ENCODE assay signal across 8 mouse cellular contexts in genomic region chr11:106194155-106194541, GRCm38 (mm10). TPM values are rescaled to one million over a fixed set of nuclear protein-coding genes. Genes with fewer than 3 reads are reported as not detected.
A peak's percentile ranks its signal among the peaks of the same experiment; 100 is the strongest.
DNase-seq lines count a peak whose midpoint lies in the region; ATAC-seq and TF ChIP-seq lines count a peak whose summit lies in the region.

No protein-coding gene starts in this region.

- TF ChIP-seq CTCF in layer of hippocampus, adult 2 months (conservative IDR thresholded peaks at IDR 0.05): no peak

- peak overlapping the region; percentile 95 for H3K27ac ChIP-seq in layer of hippocampus, adult 2 months
- peak overlapping the region; percentile 88 for H3K27ac ChIP-seq in embryonic facial prominence, embryonic 12.5 days
- H3K27ac ChIP-seq in intestine, embryonic 15.5 days: peak overlapping the region; percentile 80
- H3K27ac ChIP-seq in neural tube, embryonic 12.5 days: peak overlapping the region; percentile 65

- ATAC-seq in embryonic facial prominence, embryonic 12.5 days (ENCODE audit: insufficient number of reproducible peaks, insufficient read depth, low FRiP score, low TSS enrichment): no peak
- ATAC-seq in intestine, embryonic 15.5 days: no peak
- ATAC-seq in neural tube, embryonic 12.5 days (ENCODE audit: low FRiP score, low read depth): no peak

- H3K9ac ChIP-seq in embryonic facial prominence, embryonic 12.5 days: peak overlapping the region; percentile 73
- H3K9ac ChIP-seq in intestine, embryonic 15.5 days: peak overlapping the region; percentile 52
- H3K9ac ChIP-seq in neural tube, embryonic 12.5 days: peak overlapping the region; percentile 57; the same call in 1 of the 2 replicates

- H3K27me3 ChIP-seq in embryonic facial prominence, embryonic 12.5 days: no peaks in the 10 kb centered on the region
- no peaks in the 10 kb centered on the region for H3K27me3 ChIP-seq in intestine, embryonic 15.5 days (replicated peaks)
- no peaks in the 10 kb centered on the region for H3K27me3 ChIP-seq in neural tube, embryonic 12.5 days (replicated peaks)

- no peaks in the 10 kb centered on the region for H3K9me3 ChIP-seq in embryonic facial prominence, embryonic 12.5 days
- no peaks in the 10 kb centered on the region for H3K9me3 ChIP-seq in intestine, embryonic 15.5 days
- H3K9me3 ChIP-seq in neural tube, embryonic 12.5 days: no peaks in the 10 kb centered on the region

- H3K4me1 ChIP-seq in embryonic facial prominence, embryonic 12.5 days: peaks cover 7% of the 10 kb centered on the region; the same call in 1 of the 2 replicates
- 0 out of 2 replicates have a peak, but pooled peaks cover 3% of the 10 kb centered on the region for H3K4me1 ChIP-seq in intestine, embryonic 15.5 days (replicated peaks)
- H3K4me1 ChIP-seq in neural tube, embryonic 12.5 days: peaks cover 8% of the 10 kb centered on the region

- peaks cover 21% of the 10 kb centered on the region for H3K36me3 ChIP-seq in embryonic facial prominence, embryonic 12.5 days
- peaks cover 6% of the 10 kb centered on the region; the same call in 1 of the 2 replicates for H3K36me3 ChIP-seq in intestine, embryonic 15.5 days
- H3K36me3 ChIP-seq in neural tube, embryonic 12.5 days: peaks cover 24% of the 10 kb centered on the region

- 39% methylated on average over 3 of the region's 3 CpGs for WGBS in embryonic facial prominence, embryonic 12.5 days
- WGBS in intestine, embryonic 15.5 days: 33% methylated on average over 3 of the region's 3 CpGs
- 51% methylated on average over 3 of the region's 3 CpGs for WGBS in neural tube, embryonic 12.5 days

- DNase-seq in layer of hippocampus, adult 2 months (ENCODE audit: low spot score in 2 of 2): no peak
- no peak for DNase-seq in layer of hippocampus, adult 8-10 months (ENCODE audit: low spot score in 2 of 2)
- no peak for DNase-seq in layer of hippocampus, adult 9-10 months (ENCODE audit: low spot score)
- no peak for DNase-seq in c-Kit-positive CD71-positive TER-119-positive erythroid progenitor cells, embryonic 14.5 days (ENCODE audit: low spot score)
- DNase-seq in gastrocnemius, adult 18-20 months (ENCODE audit: low spot score): no peak

- peak overlapping the region; percentile 67 for H3K4me2 ChIP-seq in embryonic facial prominence, embryonic 12.5 days (replicated peaks)
- H3K4me2 ChIP-seq in intestine, embryonic 15.5 days (replicated peaks): peak overlapping the region; percentile 81
- peak overlapping the region; percentile 78 for H3K4me2 ChIP-seq in neural tube, embryonic 12.5 days (replicated peaks)

- H3K4me3 ChIP-seq in layer of hippocampus, adult 2 months: peak overlapping the region; percentile 68
- H3K4me3 ChIP-seq in embryonic facial prominence, embryonic 12.5 days: peak overlapping the region; percentile 67
- H3K4me3 ChIP-seq in intestine, embryonic 15.5 days (replicated peaks): peak overlapping the region; percentile 80
- H3K4me3 ChIP-seq in neural tube, embryonic 12.5 days: peak overlapping the region; percentile 73

RNA-seq across cellular contexts. Expression of gene Strada, which starts 7.8 kb away (rescaled TPM):
- total RNA-seq in layer of hippocampus, adult 2 months (2021): 10 to 100 TPM; 32.0 to 34.3 TPM
- total RNA-seq in layer of hippocampus, adult 8-10 months (2022): 10 to 100 TPM; 29.2 to 33.2 (median 31.0) TPM
- polyA plus RNA-seq in embryonic facial prominence, embryonic 12.5 days (2016; fragmentation: Nextera tagmentation; extraction: Ambion mirVana): 34.8 and 35.4 TPM in 2 replicates
- 14.0 and 14.9 TPM in 2 replicates for polyA plus RNA-seq in intestine, embryonic 15.5 days (2015; fragmentation: Nextera tagmentation; extraction: Ambion mirVana)
- polyA plus RNA-seq in neural tube, embryonic 12.5 days (2016; fragmentation: Nextera tagmentation; extraction: Ambion mirVana): 37.1 and 38.3 TPM in 2 replicates
- 10 to 100 TPM; 13.7 to 14.1 TPM for total RNA-seq in gastrocnemius, adult 18-20 months (2021)

RNA-seq across cellular contexts. Expression of gene Ccdc47, which starts 22.0 kb away (rescaled TPM):
- total RNA-seq in layer of hippocampus, adult 2 months (2021): 10 to 100 TPM; 89.8 to 98.2 TPM
- 10 to 100 TPM; 82.3 to 98.3 (median 92.6) TPM for total RNA-seq in layer of hippocampus, adult 8-10 months (2022)
- polyA plus RNA-seq in embryonic facial prominence, embryonic 12.5 days (2016; fragmentation: Nextera tagmentation; extraction: Ambion mirVana): 79.4 and 81.7 TPM in 2 replicates
- polyA plus RNA-seq in intestine, embryonic 15.5 days (2015; fragmentation: Nextera tagmentation; extraction: Ambion mirVana): 88.6 and 91.5 TPM in 2 replicates
- polyA plus RNA-seq in neural tube, embryonic 12.5 days (2016; fragmentation: Nextera tagmentation; extraction: Ambion mirVana): 89.5 and 90.2 TPM in 2 replicates
- 10 to 100 TPM; 74.0 to 79.0 TPM for total RNA-seq in gastrocnemius, adult 18-20 months (2021)

RNA-seq across cellular contexts. Expression of gene Ddx42, which starts 22.6 kb away (rescaled TPM):
- 10 to 100 TPM; 69.8 to 71.1 TPM for total RNA-seq in layer of hippocampus, adult 2 months (2021)
- 10 to 100 TPM; 65.3 to 71.1 (median 69.4) TPM for total RNA-seq in layer of hippocampus, adult 8-10 months (2022)
- polyA plus RNA-seq in embryonic facial prominence, embryonic 12.5 days (2016; fragmentation: Nextera tagmentation; extraction: Ambion mirVana): 103 and 104 TPM in 2 replicates
- polyA plus RNA-seq in intestine, embryonic 15.5 days (2015; fragmentation: Nextera tagmentation; extraction: Ambion mirVana): 58.1 and 62.9 TPM in 2 replicates
- polyA plus RNA-seq in neural tube, embryonic 12.5 days (2016; fragmentation: Nextera tagmentation; extraction: Ambion mirVana): 108 and 113 TPM in 2 replicates
- total RNA-seq in gastrocnemius, adult 18-20 months (2021): 10 to 100 TPM; 25.8 to 26.2 TPM

RNA-seq across cellular contexts. Expression of gene Limd2, which starts 33.5 kb away (rescaled TPM):
- 100 to 1,000 TPM; 153 TPM for total RNA-seq in layer of hippocampus, adult 2 months (2021)
- 100 to 1,000 TPM; 111 to 131 (median 122) TPM for total RNA-seq in layer of hippocampus, adult 8-10 months (2022)
- polyA plus RNA-seq in embryonic facial prominence, embryonic 12.5 days (2016; fragmentation: Nextera tagmentation; extraction: Ambion mirVana): 467 and 469 TPM in 2 replicates
- 94.0 and 108 TPM in 2 replicates for polyA plus RNA-seq in intestine, embryonic 15.5 days (2015; fragmentation: Nextera tagmentation; extraction: Ambion mirVana)
- polyA plus RNA-seq in neural tube, embryonic 12.5 days (2016; fragmentation: Nextera tagmentation; extraction: Ambion mirVana): 277 and 281 TPM in 2 replicates
- 1 to 10 TPM; 3.2 to 3.6 TPM for total RNA-seq in gastrocnemius, adult 18-20 months (2021)

RNA-seq across cellular contexts. Expression of gene Gm10840, which starts 33.5 kb away (rescaled TPM):
- not detected for total RNA-seq in layer of hippocampus, adult 2 months (2021)
- total RNA-seq in layer of hippocampus, adult 8-10 months (2022): 1 to 10 TPM in 1 of 4 experiments, not detected in 3; 1.4 TPM
- not detected in 2 replicates for polyA plus RNA-seq in embryonic facial prominence, embryonic 12.5 days (2016; fragmentation: Nextera tagmentation; extraction: Ambion mirVana)
- polyA plus RNA-seq in intestine, embryonic 15.5 days (2015; fragmentation: Nextera tagmentation; extraction: Ambion mirVana): not detected in 2 replicates
- polyA plus RNA-seq in neural tube, embryonic 12.5 days (2016; fragmentation: Nextera tagmentation; extraction: Ambion mirVana): not detected in 2 replicates
- total RNA-seq in gastrocnemius, adult 18-20 months (2021): not detected
